Mouse (Mus musculus) erythroblast, embryonic 14.5 days (primary cell): Measurements from ENCODE around the gene Utf1.

Source experiments
- GATA1 ChIP-seq: IDR thresholded peaks from 2 replicates; pipeline ENCODE4 v1.6.1; 2012; ENCODE audit warnings: low read length, inconsistent platforms, mixed read lengths
- TAL1 ChIP-seq: IDR thresholded peaks from 3 replicates; pipeline ENCODE4 v1.6.1; 2012; ENCODE audit warnings: low read length, inconsistent platforms, mixed read lengths

DNA sequence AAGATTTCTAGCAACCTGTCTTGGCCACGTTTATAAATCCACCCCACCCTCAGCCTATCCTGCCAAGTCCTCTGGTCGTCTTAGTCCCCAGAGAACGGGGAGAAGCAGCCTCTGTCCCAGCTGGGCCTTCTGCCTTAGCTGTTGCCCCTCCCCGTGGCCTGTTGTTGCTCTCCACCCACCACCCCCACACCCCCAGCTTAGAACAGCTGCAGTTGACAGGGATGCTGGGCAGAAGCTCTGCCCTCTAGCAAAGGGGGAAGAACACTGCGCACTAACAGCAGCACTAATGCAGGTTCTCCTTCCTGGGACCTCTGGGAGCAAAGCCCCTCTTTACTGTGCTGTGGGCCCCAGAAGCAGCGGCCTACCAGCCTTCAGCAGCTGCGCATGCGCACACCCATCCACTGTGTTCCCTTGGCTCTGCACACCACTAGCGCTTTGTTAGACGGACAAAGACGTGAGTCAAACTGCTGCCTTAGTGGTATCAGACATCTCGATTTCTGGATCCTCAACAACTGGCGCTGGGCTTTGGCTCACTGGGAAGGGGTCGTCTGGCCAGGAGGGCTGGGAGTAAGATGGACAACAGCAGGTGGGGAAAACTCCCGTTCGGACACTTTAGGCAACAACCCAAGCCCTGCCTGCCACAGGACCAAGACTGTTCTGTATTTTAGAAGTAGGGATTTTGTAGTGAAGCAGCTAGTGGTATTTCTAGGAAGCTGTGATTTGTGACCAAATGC is 2.9 kb upstream of the Utf1 start:
- TF ChIP-seq GATA1: no peak
- TF ChIP-seq TAL1: no peak
